ENCODE assay signal across 8 mouse cellular contexts in the genomic region with DNA sequence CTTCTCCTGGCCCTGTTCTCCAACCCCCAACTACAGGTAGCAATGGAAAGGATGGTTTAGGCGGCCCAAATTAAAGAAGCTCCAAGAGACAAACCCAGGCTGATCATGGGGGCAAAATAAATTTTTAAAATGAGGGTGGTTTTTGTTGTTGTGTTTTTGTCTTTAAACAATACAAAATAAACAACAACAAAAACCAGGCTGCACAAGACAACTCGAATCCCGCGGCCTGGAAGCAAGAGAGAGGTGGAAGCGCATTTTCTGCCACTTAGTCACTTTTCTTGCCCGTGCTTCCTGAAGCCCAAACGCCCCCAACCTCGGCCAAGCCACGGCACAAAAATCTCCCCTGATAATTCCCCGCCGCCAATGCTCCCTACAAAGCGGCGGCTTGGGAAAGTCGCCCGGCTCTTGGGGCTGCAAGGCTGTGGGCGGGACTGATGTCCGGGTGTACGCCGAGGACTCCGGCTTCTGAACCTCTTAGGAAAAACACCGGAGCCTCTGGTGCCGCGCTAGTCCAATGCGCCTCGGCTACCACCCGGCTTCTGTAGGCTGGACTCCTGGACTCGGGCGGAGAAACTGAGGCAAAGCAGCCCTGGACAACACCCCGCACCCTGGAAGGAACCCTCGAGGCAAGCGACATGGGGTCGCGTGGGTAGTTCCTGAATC. TPM values are rescaled to one million over a fixed set of nuclear protein-coding genes. Genes with fewer than 3 reads are reported as not detected.
A peak's percentile ranks its signal among the peaks of the same experiment; 100 is the strongest.
DNase-seq lines count a peak whose midpoint lies in the region; ATAC-seq and TF ChIP-seq lines count a peak whose summit lies in the region.

No protein-coding gene starts in this region.

- intact Hi-C loops in heart, adult 2 months (cut with DNase I), result no loop called here

- WGBS in heart, adult 2 months, result 13% methylated on average over 33 of the region's 33 CpGs
- WGBS in limb, embryonic 12.5 days, result 2% methylated on average over 33 of the region's 33 CpGs
- WGBS in stomach, embryonic 16.5 days, result 21% methylated on average over 33 of the region's 33 CpGs

- peaks cover 30% of the 10 kb centered on the region for H3K4me1 ChIP-seq in heart, adult 2 months (ENCODE audit: control insufficient read depth, insufficient read depth, low read length)
- peaks cover 92% of the 10 kb centered on the region for H3K4me1 ChIP-seq in limb, embryonic 12.5 days (replicated peaks)
- H3K4me1 ChIP-seq in stomach, embryonic 16.5 days (ENCODE audit: control insufficient read depth, insufficient read depth, low read length), result peaks cover 60% of the 10 kb centered on the region

- H3K27me3 ChIP-seq in heart, adult 2 months (ENCODE audit: control insufficient read depth, insufficient read depth, low read length), result no peaks in the 10 kb centered on the region
- H3K27me3 ChIP-seq in limb, embryonic 12.5 days, result peaks cover 99% of the 10 kb centered on the region
- peaks cover 48% of the 10 kb centered on the region for H3K27me3 ChIP-seq in stomach, embryonic 16.5 days (ENCODE audit: control insufficient read depth, insufficient read depth, low read length)

- no peak for TF ChIP-seq CTCF in heart, adult 2 months (IDR thresholded peaks at IDR 0.05)

- peak overlapping the region; percentile 43 for H3K4me3 ChIP-seq in heart, adult 2 months
- H3K4me3 ChIP-seq in limb, embryonic 12.5 days (replicated peaks), result peak overlapping the region; percentile 26
- peak overlapping the region; percentile 18 for H3K4me3 ChIP-seq in stomach, embryonic 16.5 days (replicated peaks; ENCODE audit: low read length)

- H3K9ac ChIP-seq in heart, adult 2 months (ENCODE audit: low read depth, low read length), result peak overlapping the region; percentile 35
- no peak overlapping the region for H3K9ac ChIP-seq in limb, embryonic 12.5 days (replicated peaks)
- H3K9ac ChIP-seq in stomach, embryonic 16.5 days (ENCODE audit: low read length), result peak overlapping the region; percentile 49; the same call in 1 of the 2 replicates

- ATAC-seq in limb, embryonic 12.5 days (ENCODE audit: insufficient number of reproducible peaks, insufficient read depth, low FRiP score, low TSS enrichment, low read depth), result no peak
- ATAC-seq in stomach, embryonic 16.5 days (ENCODE audit: insufficient read depth, low FRiP score), result no peak
- no peak for ATAC-seq in erythroblast, adult 5-6 weeks (replicated peaks; ENCODE audit: low FRiP score, poor library complexity, severe bottlenecking)

- peaks cover 7% of the 10 kb centered on the region; the same call in 1 of the 2 replicates for H3K36me3 ChIP-seq in heart, adult 2 months (ENCODE audit: control insufficient read depth, insufficient read depth, low read length)
- peaks cover 3% of the 10 kb centered on the region; the same call in 1 of the 2 replicates for H3K36me3 ChIP-seq in limb, embryonic 12.5 days
- no peaks in the 10 kb centered on the region for H3K36me3 ChIP-seq in stomach, embryonic 16.5 days (ENCODE audit: control insufficient read depth, insufficient read depth, low read length)

- peak overlapping the region; percentile 55 for H3K27ac ChIP-seq in heart, adult 2 months
- H3K27ac ChIP-seq in limb, embryonic 12.5 days, result no peak overlapping the region
- H3K27ac ChIP-seq in stomach, embryonic 16.5 days (ENCODE audit: low read length), result no peak overlapping the region

- peaks cover 7% of the 10 kb centered on the region; the same call in 1 of the 2 replicates for H3K79me2 ChIP-seq in heart, adult 2 months (replicated peaks; ENCODE audit: control insufficient read depth, insufficient read depth, low read length)

- peak overlapping the region; percentile 45 for H3K4me2 ChIP-seq in limb, embryonic 12.5 days
- peak overlapping the region; percentile 43 for H3K4me2 ChIP-seq in stomach, embryonic 16.5 days (ENCODE audit: low read depth, low read length)

- DNase-seq in heart, adult 11 months, result peak; percentile 97
- DNase-seq in heart, adult 8-10 months (ENCODE audit: low spot score), result no peak
- DNase-seq in adrenal gland, postnatal 36 days, result peak; percentile 45 to 60
- DNase-seq in heart, adult 2 months, result peak; percentile 72 to 78
- DNase-seq in thymus, postnatal 4 days, result no peak

- TF ChIP-seq EP300 in heart, adult 2 months (IDR thresholded peaks at IDR 0.05; ENCODE audit: insufficient read depth, low read depth, low read length), result no peak

- no peaks in the 10 kb centered on the region for H3K9me3 ChIP-seq in limb, embryonic 12.5 days
- no peaks in the 10 kb centered on the region for H3K9me3 ChIP-seq in stomach, embryonic 16.5 days (replicated peaks; ENCODE audit: control insufficient read depth, low read length)

- TF ChIP-seq POLR2A in heart, adult 2 months (IDR thresholded peaks at IDR 0.05; ENCODE audit: insufficient read depth, low read depth, low read length), result no peak

RNA-seq across cellular contexts. Expression of gene Nfix, which starts 16.1 kb away (rescaled TPM):
- total RNA-seq in heart, adult 8-10 months (2022), result 100 to 1,000 TPM; 288 to 356 (median 295) TPM
- total RNA-seq in adrenal gland, postnatal 36 days (2021), result 100 to 1,000 TPM in 1 of 2 experiments, 10 to 100 TPM in 1; 99.9 to 108 TPM
- total RNA-seq in heart, adult 2 months (2021), result 100 to 1,000 TPM; 274 to 297 TPM
- 49.0 and 68.7 TPM in 2 replicates for polyA plus RNA-seq in heart, adult 2 months (2012; rRNA removed)
- 14.5 and 18.1 TPM in 2 replicates for polyA plus RNA-seq in limb, embryonic 12.5 days (2016; fragmentation: Nextera tagmentation; extraction: Ambion mirVana)
- 36.5 and 37.8 TPM in 2 replicates for polyA plus RNA-seq in stomach, embryonic 16.5 days (2015; fragmentation: Nextera tagmentation; extraction: Ambion mirVana)
- 19.0 and 24.5 TPM in 2 replicates for total RNA-seq in erythroblast, adult 5-6 weeks (2015; ENCODE audit: low replicate concordance)
- 7.9 and 14.1 TPM in 2 replicates for total RNA-seq in erythroblast, adult 5-6 weeks (2017; ENCODE audit: low replicate concordance)

RNA-seq across cellular contexts. Expression of gene Dand5, which starts 38.6 kb away (rescaled TPM):
- 10 to 100 TPM; 10.3 to 13.2 (median 12.0) TPM for total RNA-seq in heart, adult 8-10 months (2022)
- 1 to 10 TPM; 9.1 to 10.0 TPM for total RNA-seq in adrenal gland, postnatal 36 days (2021)
- 10 to 100 TPM; 11.2 to 12.3 TPM for total RNA-seq in heart, adult 2 months (2021)
- 6.1 and 7.6 TPM in 2 replicates for polyA plus RNA-seq in heart, adult 2 months (2012; rRNA removed)
- 4.1 and 5.1 TPM in 2 replicates for polyA plus RNA-seq in limb, embryonic 12.5 days (2016; fragmentation: Nextera tagmentation; extraction: Ambion mirVana)
- polyA plus RNA-seq in stomach, embryonic 16.5 days (2015; fragmentation: Nextera tagmentation; extraction: Ambion mirVana), result 6.0 and 7.2 TPM in 2 replicates
- 2.3 TPM in 1 of 2 replicates, not detected in the other for total RNA-seq in erythroblast, adult 5-6 weeks (2015; ENCODE audit: low replicate concordance)
- total RNA-seq in erythroblast, adult 5-6 weeks (2017; ENCODE audit: low replicate concordance), result 2.3 and 3.9 TPM in 2 replicates

RNA-seq across cellular contexts. Expression of gene Gadd45gip1, which starts 47.3 kb away (rescaled TPM):
- total RNA-seq in heart, adult 8-10 months (2022), result 10 to 100 TPM; 31.0 to 34.9 (median 33.1) TPM
- 10 to 100 TPM; 63.3 to 70.5 TPM for total RNA-seq in adrenal gland, postnatal 36 days (2021)
- 10 to 100 TPM; 27.4 to 29.7 TPM for total RNA-seq in heart, adult 2 months (2021)
- 13.4 and 21.2 TPM in 2 replicates for polyA plus RNA-seq in heart, adult 2 months (2012; rRNA removed)
- 46.5 and 48.6 TPM in 2 replicates for polyA plus RNA-seq in limb, embryonic 12.5 days (2016; fragmentation: Nextera tagmentation; extraction: Ambion mirVana)
- polyA plus RNA-seq in stomach, embryonic 16.5 days (2015; fragmentation: Nextera tagmentation; extraction: Ambion mirVana), result 42.0 and 49.5 TPM in 2 replicates
- total RNA-seq in erythroblast, adult 5-6 weeks (2015; ENCODE audit: low replicate concordance), result 4.4 and 5.9 TPM in 2 replicates
- 7.4 and 7.7 TPM in 2 replicates for total RNA-seq in erythroblast, adult 5-6 weeks (2017; ENCODE audit: low replicate concordance)

RNA-seq across cellular contexts. Expression of gene Rad23a, which starts 56.4 kb away (rescaled TPM):
- 10 to 100 TPM; 82.8 to 92.9 (median 89.3) TPM for total RNA-seq in heart, adult 8-10 months (2022)
- total RNA-seq in adrenal gland, postnatal 36 days (2021), result 100 to 1,000 TPM; 116 to 119 TPM
- 10 to 100 TPM; 85.1 to 87.6 TPM for total RNA-seq in heart, adult 2 months (2021)
- 77.3 and 101 TPM in 2 replicates for polyA plus RNA-seq in heart, adult 2 months (2012; rRNA removed)
- polyA plus RNA-seq in limb, embryonic 12.5 days (2016; fragmentation: Nextera tagmentation; extraction: Ambion mirVana), result 104 and 109 TPM in 2 replicates
- 106 and 122 TPM in 2 replicates for polyA plus RNA-seq in stomach, embryonic 16.5 days (2015; fragmentation: Nextera tagmentation; extraction: Ambion mirVana)
- total RNA-seq in erythroblast, adult 5-6 weeks (2015; ENCODE audit: low replicate concordance), result 379 and 406 TPM in 2 replicates
- total RNA-seq in erythroblast, adult 5-6 weeks (2017; ENCODE audit: low replicate concordance), result 572 and 669 TPM in 2 replicates

Comparison
In these comparisons a context has a peak if more than half of its experiments do, and no peak if none do; other contexts are left out.
1. DNase-seq: peak in heart, adult 11 months (single experiment), adrenal gland, postnatal 36 days (2 of 2) and heart, adult 2 months (2 of 2); none in heart, adult 8-10 months (single experiment) and thymus, postnatal 4 days (single experiment).
2. Peak in every context shown above with its lines, with median percentiles within 50 percentile points of each other: H3K4me3 ChIP-seq.